Mouse (Mus musculus) hindbrain, postnatal 0 days (tissue): ENCODE measurements around the gene Gm12394. TPM values are rescaled to one million over a fixed set of nuclear protein-coding genes. Genes with fewer than 3 reads are reported as not detected.
"Not testable (repeated sequence)": the region's sequence is repeated elsewhere in the genome, so short reads cannot be mapped to it uniquely, and the experiment has no call there.

Experiments
- ATAC-seq: fragments of 200-750 bp; cut with Nextera tagmentation; 2 replicates; pipeline ENCODE4 v1.8.0; 2017; ENCODE audit warnings: mild to moderate bottlenecking, moderate TSS enrichment, moderate library complexity
- DNase-seq: peaks from one replicate; pipeline ENCODE4 v3.0.0-alpha.2; 2015; ENCODE audit warnings: low spot score
- H3K27ac ChIP-seq: fragments of 300-500 bp; sonication (generic); 2 replicates; pipeline ENCODE4 v1.5.1; 2014; ENCODE audit warnings: mild to moderate bottlenecking
- H3K27me3 ChIP-seq: fragments of 300-500 bp; sonication (generic); 2 replicates; pipeline ENCODE4 v1.6.1; 2014; ENCODE audit warnings: low read length, mixed read lengths; ENCODE audit not compliant: insufficient read depth
- H3K36me3 ChIP-seq: fragments of 300-500 bp; sonication (generic); 2 replicates; pipeline ENCODE4 v1.6.1; 2014; ENCODE audit warnings: low read length, mixed read lengths; ENCODE audit not compliant: insufficient read depth
- H3K4me1 ChIP-seq: fragments of 300-500 bp; sonication (generic); 2 replicates; pipeline ENCODE4 v1.6.1; 2014; ENCODE audit warnings: antibody characterized with exemption, low read length, mixed read lengths; ENCODE audit not compliant: insufficient read depth
- H3K4me2 ChIP-seq: fragments of 300-500 bp; sonication (generic); 2 replicates; pipeline ENCODE4 v1.6.1; 2014; ENCODE audit warnings: low read depth, mild to moderate bottlenecking, low read length, moderate library complexity, mixed read lengths
- H3K4me3 ChIP-seq: fragments of 300-500 bp; sonication (generic); 2 replicates; pipeline ENCODE4 v1.5.1; 2014; ENCODE audit warnings: low read length
- H3K9ac ChIP-seq: fragments of 300-500 bp; sonication (generic); replicated peaks from 2 replicates; pipeline ENCODE4 v1.6.1; 2014; ENCODE audit warnings: mild to moderate bottlenecking, low read length, moderate library complexity, mixed read lengths
- H3K9me3 ChIP-seq: fragments of 300-500 bp; sonication (generic); 2 replicates; pipeline ENCODE4 v1.6.1; 2016; ENCODE audit warnings: low read length, mixed read lengths
- CTCF ChIP-seq: IDR thresholded peaks from 2 replicates; pipeline ENCODE4 v1.5.1; 2016; ENCODE audit warnings: antibody characterized with exemption, control low read depth, low read depth
- WGBS: fragments of 180-500 bp; shearing (Covaris S2); extraction: QIAGEN DNeasy Blood & Tissue Kit; methylation state at CpG from one replicate; pipeline ENCODE4 v1.1.7; 2014; 5-methylcytosine and 5-hydroxymethylcytosine counted together
- polyA plus RNA-seq: library from polyadenylated mRNA; unstranded; fragments of >200 nt; fragmentation: Nextera tagmentation; extraction: Ambion mirVana; gene quantifications from 2 replicates; pipeline ENCODE4 v1.2.1, GENCODE M21; 2015
- total RNA-seq: library from RNA; depleted of rRNA; stranded (reverse); fragments of >200 nt; gene quantifications from 2 replicates; pipeline ENCODE4 v1.2.3, GENCODE M21; 2014; rRNA removed

The Gm12394 gene
- total and polyA plus RNA-seq, 2 experiments from 2014 or later, result 0.05 to 0.68 TPM

GRCm38 (mm10) chr4:42867390-42867789 is 10.8 kb upstream of the Gm12394 start:
- no peaks in the 10 kb centered on the region for H3K36me3 ChIP-seq
- ATAC-seq (no peak), DNase-seq (no peak)
- no peak overlapping the region for H3K4me2 ChIP-seq
- H3K9ac ChIP-seq, result no peak overlapping the region
- WGBS, result 79% methylated on average over 3 of the region's 3 CpGs
- no peaks in the 10 kb centered on the region for H3K27me3 ChIP-seq
- H3K9me3 ChIP-seq, result no peaks in the 10 kb centered on the region
- no peak overlapping the region for H3K27ac ChIP-seq
- H3K4me1 ChIP-seq, result no peaks in the 10 kb centered on the region
- no peak overlapping the region for H3K4me3 ChIP-seq
- no peak for TF ChIP-seq CTCF

- H3K27me3 ChIP-seq, H3K27ac ChIP-seq, ATAC-seq, H3K9me3 ChIP-seq, DNase-seq, H3K9ac ChIP-seq, H3K4me3 ChIP-seq, H3K4me2 ChIP-seq, H3K4me1 ChIP-seq, H3K36me3 ChIP-seq: not testable (repeated sequence)
- WGBS, result 88% methylated on average over 5 of the region's 5 CpGs
Observed at GRCm38 (mm10) chr4:42863487-42863886, 6.9 kb upstream of the Gm12394 start.

DNA sequence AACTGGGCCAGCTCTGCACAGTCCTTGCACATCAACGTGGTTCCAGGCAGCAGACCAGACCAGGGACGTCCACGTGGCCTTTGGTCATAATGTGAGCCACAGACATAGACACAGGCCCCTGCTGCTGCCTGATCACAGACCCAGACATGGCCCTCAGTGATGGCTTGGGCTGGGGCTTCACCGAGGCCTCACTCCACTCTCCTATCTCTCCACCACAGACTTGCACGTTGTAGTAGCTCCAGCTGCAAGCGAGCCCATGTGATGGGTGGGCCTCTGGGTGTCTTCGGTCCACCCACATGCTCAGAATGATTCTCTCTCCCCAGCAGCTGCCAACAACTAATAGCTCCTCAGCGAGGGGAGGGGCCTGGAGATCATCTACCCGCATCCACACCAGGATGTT is 3.9 kb upstream of the Gm12394 start:
- not testable (repeated sequence) for H3K4me2 ChIP-seq, H3K27ac ChIP-seq, H3K9ac ChIP-seq, H3K4me3 ChIP-seq, ATAC-seq, DNase-seq, H3K4me1 ChIP-seq, H3K27me3 ChIP-seq, H3K36me3 ChIP-seq, H3K9me3 ChIP-seq
- WGBS, result 86% methylated on average over 9 of the region's 9 CpGs

DNA sequence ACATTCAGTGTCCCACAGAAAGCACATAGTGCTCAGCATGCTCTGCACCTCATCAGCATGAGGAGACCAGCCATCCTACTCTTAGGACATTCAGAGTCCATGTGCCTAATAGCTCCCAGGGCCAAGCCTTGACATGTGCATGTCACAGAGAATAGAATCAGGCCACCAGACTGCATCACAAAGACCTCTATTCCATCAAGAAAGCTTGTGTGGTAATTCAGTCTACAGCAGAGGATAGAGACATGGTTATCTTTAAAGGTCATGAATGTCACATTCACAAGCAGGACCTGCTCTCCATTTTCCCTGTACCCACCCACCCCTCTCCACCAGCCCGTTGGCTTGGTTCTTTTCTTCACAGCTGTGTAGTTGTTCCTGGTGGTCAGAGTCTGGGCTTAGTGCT is 2.8 kb downstream of the Gm12394 start, which contains the start of gene Fam205a1:
Gene Fam205a1, minus strand, starts transcription at position 101 of the 400 bp plus-strand sequence.
- not testable (repeated sequence) for H3K36me3 ChIP-seq, H3K27ac ChIP-seq, H3K4me1 ChIP-seq, ATAC-seq, DNase-seq, H3K9me3 ChIP-seq, H3K27me3 ChIP-seq, H3K9ac ChIP-seq, H3K4me2 ChIP-seq, H3K4me3 ChIP-seq
- WGBS, result 88% methylated on average over 1 of the region's 1 CpGs

DNA sequence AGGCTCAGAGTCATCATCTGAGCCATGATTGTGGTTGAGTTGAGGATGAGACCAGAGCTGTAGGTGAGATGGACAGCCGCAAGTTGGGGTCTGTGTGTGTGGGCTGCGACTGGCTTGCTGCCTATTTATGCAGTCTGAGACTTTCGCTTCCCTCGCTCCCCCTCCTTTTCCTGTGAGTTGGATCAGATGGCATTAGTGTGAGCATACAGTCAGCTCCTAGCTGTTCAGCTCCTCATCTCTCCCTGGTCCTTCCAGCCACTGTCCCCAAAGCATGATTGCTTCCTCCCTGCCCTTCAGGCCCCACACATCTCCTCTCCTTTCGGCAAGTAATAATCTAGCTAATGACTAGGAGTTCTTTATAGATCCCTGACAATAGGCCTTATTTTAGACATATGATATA is 82.7 kb downstream of the Gm12394 start, which contains the start of gene Ccl21a:
Gene Ccl21a, minus strand, starts transcription at position 101 of the 400 bp plus-strand sequence.
- not testable (repeated sequence) for H3K36me3 ChIP-seq, H3K4me3 ChIP-seq, H3K4me1 ChIP-seq, H3K9me3 ChIP-seq, H3K27ac ChIP-seq, H3K9ac ChIP-seq, H3K4me2 ChIP-seq, DNase-seq, ATAC-seq, H3K27me3 ChIP-seq
- WGBS, result no CpG with 5 or more reads among the region's 5 CpGs

GRCm38 (mm10) chr4:42756477-42756876 is 100.1 kb downstream of the Gm12394 start, which contains the start of gene Ccl19:
Ccl19 (minus strand) TSS chr4:42756577.
- H3K4me1 ChIP-seq, DNase-seq, ATAC-seq, H3K9ac ChIP-seq, H3K9me3 ChIP-seq, H3K4me2 ChIP-seq, H3K36me3 ChIP-seq, H3K27me3 ChIP-seq, H3K4me3 ChIP-seq, H3K27ac ChIP-seq: not testable (repeated sequence)
- WGBS, result no CpG with 5 or more reads among the region's 6 CpGs

DNA sequence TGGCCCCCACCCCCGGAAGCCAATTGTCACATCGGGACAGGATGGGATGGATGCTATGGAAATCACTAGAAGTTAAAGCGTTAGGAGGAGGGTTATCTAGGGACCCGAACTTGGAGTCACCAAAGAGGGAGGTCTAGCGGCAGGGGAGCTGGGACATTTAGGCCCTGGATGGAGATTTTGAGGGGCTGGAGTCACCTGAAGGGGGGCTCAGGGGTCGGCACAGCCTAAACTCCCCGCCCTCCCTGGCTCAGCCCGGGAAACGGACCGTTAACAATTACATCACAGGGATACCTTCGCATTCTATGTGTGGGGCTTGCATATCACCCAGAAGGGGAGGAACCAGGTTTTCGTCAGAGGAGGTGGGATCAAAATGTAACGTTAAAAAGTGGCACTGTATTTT is 121.3 kb downstream of the Gm12394 start, which contains the start of gene 4930578G10Rik:
Gene 4930578G10Rik, plus strand, starts transcription at position 301 of the 400 bp plus-strand sequence.
- H3K27me3 ChIP-seq, H3K36me3 ChIP-seq, H3K9ac ChIP-seq, H3K4me2 ChIP-seq, DNase-seq, H3K27ac ChIP-seq, H3K9me3 ChIP-seq, ATAC-seq, H3K4me1 ChIP-seq, H3K4me3 ChIP-seq: not testable (repeated sequence)
- WGBS, result no CpG with 5 or more reads among the region's 13 CpGs

Other genes with a start within 250 kb of the Gm12394 start
- gene Gm10591, start 244.6 kb downstream of the Gm12394 start, total RNA-seq, result not detected in 2 replicates
- not detected in 2 replicates for gene Gm10591, start 244.6 kb downstream of the Gm12394 start, polyA plus RNA-seq
- not detected in 2 replicates for gene Gm2564, start 227.1 kb downstream of the Gm12394 start, total RNA-seq
- gene Gm2564, start 227.1 kb downstream of the Gm12394 start, polyA plus RNA-seq, result 0.68 and 1.0 TPM in 2 replicates
- not detected in 2 replicates for gene Ccl27b, start 201.5 kb downstream of the Gm12394 start, total RNA-seq
- 1.1 TPM in 1 of 2 replicates, not detected in the other for gene Ccl27b, start 201.5 kb downstream of the Gm12394 start, polyA plus RNA-seq
- gene Il11ra2, start 194.9 kb downstream of the Gm12394 start, total RNA-seq, result not detected in 2 replicates
- gene Il11ra2, start 194.9 kb downstream of the Gm12394 start, polyA plus RNA-seq, result not detected in 2 replicates
- gene 4930578G10Rik, start 121.2 kb downstream of the Gm12394 start, total RNA-seq, result not detected in 2 replicates
- 0.63 and 0.70 TPM in 2 replicates for gene 4930578G10Rik, start 121.2 kb downstream of the Gm12394 start, polyA plus RNA-seq
- not detected in 2 replicates for gene Ccl19, start 100.2 kb downstream of the Gm12394 start, total RNA-seq
- 0.74 and 0.83 TPM in 2 replicates for gene Ccl19, start 100.2 kb downstream of the Gm12394 start, polyA plus RNA-seq
- gene Ccl21a, start 82.8 kb downstream of the Gm12394 start, total RNA-seq, result 3.1 TPM in 1 of 2 replicates, not detected in the other
- gene Ccl21a, start 82.8 kb downstream of the Gm12394 start, polyA plus RNA-seq, result 0.24 and 0.79 TPM in 2 replicates
- gene Fam205a1, start 2.9 kb downstream of the Gm12394 start, total RNA-seq, result 0.07 TPM in 1 of 2 replicates, not detected in the other
- gene Fam205a1, start 2.9 kb downstream of the Gm12394 start, polyA plus RNA-seq, result 0.15 TPM in 1 of 2 replicates, not detected in the other
- not detected in 2 replicates for gene Fam205c, start 17.5 kb upstream of the Gm12394 start, total RNA-seq
- gene Fam205c, start 17.5 kb upstream of the Gm12394 start, polyA plus RNA-seq, result 4.7 TPM in 2 replicates
- gene Phf24, start 59.9 kb upstream of the Gm12394 start, total RNA-seq, result 123 and 130 TPM in 2 replicates
- gene Phf24, start 59.9 kb upstream of the Gm12394 start, polyA plus RNA-seq, result 33.9 and 38.6 TPM in 2 replicates
- 88.0 and 96.9 TPM in 2 replicates for gene Dnajb5, start 93.0 kb upstream of the Gm12394 start, total RNA-seq
- gene Dnajb5, start 93.0 kb upstream of the Gm12394 start, polyA plus RNA-seq, result 28.1 and 33.4 TPM in 2 replicates
- not detected in 2 replicates for gene 1700022I11Rik, start 112.8 kb upstream of the Gm12394 start, total RNA-seq
- 0.37 and 0.60 TPM in 2 replicates for gene 1700022I11Rik, start 112.8 kb upstream of the Gm12394 start, polyA plus RNA-seq
- gene Vcp, start 143.7 kb upstream of the Gm12394 start, total RNA-seq, result 187 and 191 TPM in 2 replicates
- gene Vcp, start 143.7 kb upstream of the Gm12394 start, polyA plus RNA-seq, result 445 and 455 TPM in 2 replicates
- 10.5 and 13.1 TPM in 2 replicates for gene Fancg, start 153.7 kb upstream of the Gm12394 start, total RNA-seq
- gene Fancg, start 153.7 kb upstream of the Gm12394 start, polyA plus RNA-seq, result 14.2 and 14.5 TPM in 2 replicates
- 27.7 and 33.4 TPM in 2 replicates for gene Pigo, start 169.0 kb upstream of the Gm12394 start, total RNA-seq
- gene Pigo, start 169.0 kb upstream of the Gm12394 start, polyA plus RNA-seq, result 20.8 and 22.1 TPM in 2 replicates
- 86.2 and 118 TPM in 2 replicates for gene Stoml2, start 174.9 kb upstream of the Gm12394 start, total RNA-seq
- 256 and 272 TPM in 2 replicates for gene Stoml2, start 174.9 kb upstream of the Gm12394 start, polyA plus RNA-seq
- gene Fam214b, start 189.4 kb upstream of the Gm12394 start, total RNA-seq, result 36.0 and 54.9 TPM in 2 replicates
- gene Fam214b, start 189.4 kb upstream of the Gm12394 start, polyA plus RNA-seq, result 25.0 TPM in 2 replicates
- 40.4 and 41.8 TPM in 2 replicates for gene Unc13b, start 202.2 kb upstream of the Gm12394 start, total RNA-seq
- 6.6 TPM in 2 replicates for gene Unc13b, start 202.2 kb upstream of the Gm12394 start, polyA plus RNA-seq